Mouse (Mus musculus): Measurements from ENCODE around the gene Noct. TPM values are rescaled to one million over a fixed set of nuclear protein-coding genes. Genes with fewer than 3 reads are reported as not detected.

Noct gene
- total and polyA plus RNA-seq, 3 experiments, result 8.7 to 13.8 (median 12.0) TPM

DNA sequence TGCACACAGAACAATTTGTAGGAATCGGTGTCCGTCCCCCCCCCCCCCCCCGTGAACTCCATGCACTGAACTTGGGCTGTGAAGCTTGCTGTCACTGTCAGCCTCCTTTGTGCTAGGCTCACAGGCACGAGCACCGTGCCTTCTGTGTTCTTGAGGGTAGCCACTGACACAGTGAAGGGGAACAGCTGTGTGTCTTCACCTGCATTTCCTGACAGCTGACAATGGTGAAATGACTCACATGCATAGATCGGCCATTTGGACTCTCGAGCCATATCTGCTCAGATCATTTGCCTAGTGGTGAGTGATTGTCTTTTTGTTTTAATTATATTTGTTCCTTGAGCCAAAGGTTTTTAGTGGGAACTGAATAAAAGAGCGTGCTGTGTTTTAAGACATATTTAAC is 38.7 kb downstream of the Noct start:
- H3K9me3 ChIP-seq (replicated peaks; ENCODE audit: low read length), result no peaks in the 10 kb centered on the region
- no peak overlapping the region for H3K9ac ChIP-seq (ENCODE audit: insufficient read depth, low read depth)
- peak; percentile 19 for DNase-seq (ENCODE audit: extremely low read depth)
- H3K4me2 ChIP-seq (ENCODE audit: insufficient read depth, low read depth, poor library complexity, severe bottlenecking), result no peak overlapping the region
- in situ Hi-C loops (cut with MboI; ENCODE audit: low pct_ligation_motif_present, low pct_unique_long_range_greater_than_20kb, low sequenced_read_pairs), result no loop called here
- no peak overlapping the region for H3K4me3 ChIP-seq (replicated peaks in 1 of 3; ENCODE audit: low read depth in 2 of 3, low read length in 2 of 3, poor library complexity in 1 of 3)
- TF ChIP-seq RAD21 (IDR thresholded peaks at IDR 0.05; ENCODE audit: low read depth, low read length) (no peak), MXI1 (IDR thresholded peaks at IDR 0.05; ENCODE audit: low read depth, low read length) (no peak), POLR2A (IDR thresholded peaks at IDR 0.05; ENCODE audit: low read depth, low read length) (no peak), ETS1 (conservative IDR thresholded peaks at IDR 0.05; ENCODE audit: low read depth, low read length) (peak; percentile 71), BHLHE40 (IDR thresholded peaks at IDR 0.05; ENCODE audit: low read depth, low read length) (peak; percentile 59), POLR2AphosphoS2 (IDR thresholded peaks at IDR 0.05; ENCODE audit: low read depth, low read length) (no peak), SIN3A (IDR thresholded peaks at IDR 0.05; ENCODE audit: low read length) (peak; percentile 56; the same call in 1 of the 2 replicates)
- dilution Hi-C loops (cut with MboI; ENCODE audit: extremely low pct_ligation_motif_present, extremely low pct_unique_long_range_greater_than_20kb, low sequenced_read_pairs), result no loop called here
- H3K36me3 ChIP-seq (replicated peaks in 1 of 2; ENCODE audit: control insufficient read depth in 1 of 2, insufficient read depth in 1 of 2, low read length in 1 of 2), result peaks cover 62 to 87% of the 10 kb centered on the region in 2 experiments
- H3K79me2 ChIP-seq (replicated peaks; ENCODE audit: control insufficient read depth, extremely low read depth, insufficient read depth, poor library complexity, severe bottlenecking), result peaks cover 23% of the 10 kb centered on the region
- no peaks in the 10 kb centered on the region for H3K27me3 ChIP-seq (replicated peaks)
- H3K27ac ChIP-seq (ENCODE audit: insufficient read depth, low read depth), result no peak overlapping the region
- no peaks in the 10 kb centered on the region; a peak in 1 of 4 replicates for H3K4me1 ChIP-seq (ENCODE audit: control insufficient read depth in 1 of 2, insufficient read depth in 2 of 2)

DNA sequence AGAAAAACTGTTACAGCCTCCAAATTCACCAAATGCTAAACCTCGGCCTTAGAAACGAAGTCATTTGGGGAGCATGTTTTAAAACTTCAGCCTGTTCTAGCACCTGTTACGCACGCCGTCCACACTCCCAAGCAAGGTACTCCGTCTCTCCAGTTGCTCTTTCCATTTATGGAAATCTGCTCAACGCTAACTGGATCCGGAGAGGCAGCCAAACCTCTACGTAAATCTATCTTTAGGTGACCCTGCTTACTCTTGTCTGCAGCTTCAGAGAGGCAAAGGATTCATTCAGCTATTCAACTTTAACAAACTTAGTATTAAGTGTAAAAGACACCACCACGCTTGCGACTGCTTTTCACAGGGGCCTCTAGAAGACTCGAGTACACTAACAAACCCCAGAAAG is 44.2 kb downstream of the Noct start:
- in situ Hi-C loops (cut with MboI; ENCODE audit: low pct_ligation_motif_present, low pct_unique_long_range_greater_than_20kb, low sequenced_read_pairs) (no loop called here), dilution Hi-C loops (cut with MboI; ENCODE audit: extremely low pct_ligation_motif_present, extremely low pct_unique_long_range_greater_than_20kb, low sequenced_read_pairs) (no loop called here)
- Histone ChIP-seq H3K36me3 (replicated peaks in 1 of 2; ENCODE audit: control insufficient read depth in 1 of 2, insufficient read depth in 1 of 2, low read length in 1 of 2) (peaks cover 21 to 40% of the 10 kb centered on the region in 2 experiments), H3K79me2 (replicated peaks; ENCODE audit: control insufficient read depth, extremely low read depth, insufficient read depth, poor library complexity, severe bottlenecking) (peaks cover 60% of the 10 kb centered on the region), H3K27ac (ENCODE audit: insufficient read depth, low read depth) (no peak overlapping the region), H3K4me2 (ENCODE audit: insufficient read depth, low read depth, poor library complexity, severe bottlenecking) (no peak overlapping the region), H3K4me3 (replicated peaks in 1 of 3; ENCODE audit: low read depth in 2 of 3, low read length in 2 of 3, poor library complexity in 1 of 3) (no peak overlapping the region), H3K9ac (ENCODE audit: insufficient read depth, low read depth) (no peak overlapping the region), H3K4me1 (ENCODE audit: control insufficient read depth in 1 of 2, insufficient read depth in 2 of 2) (peaks cover 9 to 39% of the 10 kb centered on the region in 2 experiments), H3K27me3 (replicated peaks) (no peaks in the 10 kb centered on the region), H3K9me3 (replicated peaks; ENCODE audit: low read length) (no peaks in the 10 kb centered on the region)
- DNase-seq (ENCODE audit: extremely low read depth), result no peak
- no peak for TF ChIP-seq NELFE (IDR thresholded peaks at IDR 0.05; ENCODE audit: low read depth, low read length)
- TF ChIP-seq ETS1 (conservative IDR thresholded peaks at IDR 0.05; ENCODE audit: low read depth, low read length), result no peak
- no peak for TF ChIP-seq IRF4 (IDR thresholded peaks at IDR 0.05; ENCODE audit: low read depth, low read length)
- TF ChIP-seq UBTF (IDR thresholded peaks at IDR 0.05; ENCODE audit: low read depth, low read length), result no peak
- no peak for TF ChIP-seq RAD21 (IDR thresholded peaks at IDR 0.05; ENCODE audit: low read depth, low read length)
- TF ChIP-seq MEF2A (IDR thresholded peaks at IDR 0.05; ENCODE audit: borderline replicate concordance, low read depth, low read length), result no peak
- no peak for TF ChIP-seq ZC3H11A (IDR thresholded peaks at IDR 0.05; ENCODE audit: low read depth, low read length)
- no peak for TF ChIP-seq JUND (conservative IDR thresholded peaks at IDR 0.05; ENCODE audit: low read depth, low read length)
- no peak for TF ChIP-seq SMC3 (IDR thresholded peaks at IDR 0.05; ENCODE audit: low read depth, low read length)
- no peak for TF ChIP-seq JUN (IDR thresholded peaks at IDR 0.05; ENCODE audit: insufficient read depth, low read depth, low read length)
- no peak for TF ChIP-seq CHD1 (IDR thresholded peaks at IDR 0.05; ENCODE audit: low read depth, low read length)
- no peak for TF ChIP-seq PAX5 (IDR thresholded peaks at IDR 0.05; ENCODE audit: low read length)

Data from CH12.LX (cell line).